Mouse (Mus musculus): ENCODE measurements around the gene Galnt14.

Gene Galnt14

GRCm38 (mm10) chr17:73668996-73669395, 41.3 kb downstream of the Galnt14 start:
- no peak for DNase-seq (ENCODE audit: low read depth, low spot score)

GRCm38 (mm10) chr17:73663237-73663636, 47.0 kb downstream of the Galnt14 start:
- no peak for DNase-seq (ENCODE audit: low read depth, low spot score)

DNA sequence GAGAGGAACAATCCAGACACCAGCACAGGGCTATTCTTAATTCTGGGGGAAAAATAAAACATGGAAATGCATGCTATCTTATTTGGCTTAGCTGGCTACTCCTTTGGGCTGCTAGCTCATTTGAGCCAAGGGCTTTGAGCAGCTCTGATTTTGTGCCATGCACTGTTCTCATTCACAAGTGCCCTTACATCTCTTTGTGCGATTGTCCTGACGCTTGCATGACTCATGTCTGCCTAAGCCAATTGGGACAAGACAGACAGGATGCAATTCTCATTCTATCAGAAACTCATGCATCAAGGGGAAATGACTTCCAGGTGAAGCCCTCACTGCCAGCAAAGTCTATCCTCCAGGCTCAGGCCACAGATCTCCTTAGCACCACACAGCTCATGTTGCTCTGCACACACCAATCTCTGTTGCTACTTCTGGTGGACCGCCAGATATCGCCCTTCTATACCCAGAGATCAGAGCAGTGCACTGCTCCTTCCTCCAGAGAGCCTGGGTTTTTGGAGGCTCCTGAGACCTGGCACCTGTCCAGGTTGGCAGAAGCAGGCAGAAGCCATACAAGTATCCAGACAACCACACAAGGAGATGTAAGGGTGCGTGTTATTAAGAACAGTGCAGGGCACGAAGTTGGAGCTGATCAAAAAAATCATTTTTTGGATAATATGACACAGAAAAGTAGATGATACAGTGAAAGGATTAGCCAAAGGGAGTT, 51.4 kb downstream of the Galnt14 start:
- no peak for DNase-seq (ENCODE audit: low read depth, low spot score)

GRCm38 (mm10) chr17:73656373-73656772, 53.9 kb downstream of the Galnt14 start:
- no peak for DNase-seq (ENCODE audit: low read depth, low spot score)

- no peak for DNase-seq (ENCODE audit: low read depth, low spot score)
Measured at GRCm38 (mm10) chr17:73654261-73654660, 56.0 kb downstream of the Galnt14 start.

GRCm38 (mm10) chr17:73649371-73649770, 60.9 kb downstream of the Galnt14 start:
- no peak for DNase-seq (ENCODE audit: low read depth, low spot score)

DNA sequence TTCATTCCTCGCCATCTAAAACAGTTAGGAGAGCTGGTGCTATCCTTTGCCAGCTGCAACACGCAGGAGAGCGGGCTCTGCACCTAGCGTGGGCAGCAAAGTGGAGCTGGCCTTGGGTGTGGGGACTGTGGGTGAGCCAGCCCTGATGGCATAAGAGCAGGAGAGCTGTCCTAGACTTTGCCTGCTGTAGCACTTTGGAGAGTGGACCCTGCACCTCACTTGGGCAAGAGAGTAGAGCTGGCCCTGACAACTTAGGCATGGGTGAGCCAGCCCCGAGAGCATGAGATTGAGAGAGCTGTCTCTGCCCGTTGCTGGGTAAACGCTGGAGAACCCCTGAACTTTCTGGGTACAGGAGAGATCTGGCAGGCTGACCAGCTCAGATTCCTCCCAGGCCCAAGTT, 68.6 kb downstream of the Galnt14 start:
- no peak for DNase-seq (ENCODE audit: low read depth, low spot score)

DNA sequence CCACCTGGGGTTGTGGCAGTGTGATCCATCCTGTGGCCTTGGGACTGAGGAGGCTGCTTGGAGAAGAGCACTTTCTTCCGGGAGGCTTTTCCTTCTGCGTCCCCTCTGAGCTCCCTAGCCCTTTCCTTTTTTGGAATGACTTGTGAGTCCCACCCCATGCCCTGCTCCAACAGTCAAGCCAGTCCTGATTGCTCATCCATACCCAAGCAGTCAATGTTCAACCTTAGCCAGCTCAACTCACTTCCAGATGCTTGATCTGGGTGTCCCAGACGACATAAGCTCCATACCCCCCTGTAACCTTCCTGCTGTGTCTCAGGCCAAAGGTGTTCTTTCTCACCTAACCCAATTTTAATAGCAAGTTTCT, 70.2 kb downstream of the Galnt14 start:
- DNase-seq (ENCODE audit: low read depth, low spot score), result no peak

DNA sequence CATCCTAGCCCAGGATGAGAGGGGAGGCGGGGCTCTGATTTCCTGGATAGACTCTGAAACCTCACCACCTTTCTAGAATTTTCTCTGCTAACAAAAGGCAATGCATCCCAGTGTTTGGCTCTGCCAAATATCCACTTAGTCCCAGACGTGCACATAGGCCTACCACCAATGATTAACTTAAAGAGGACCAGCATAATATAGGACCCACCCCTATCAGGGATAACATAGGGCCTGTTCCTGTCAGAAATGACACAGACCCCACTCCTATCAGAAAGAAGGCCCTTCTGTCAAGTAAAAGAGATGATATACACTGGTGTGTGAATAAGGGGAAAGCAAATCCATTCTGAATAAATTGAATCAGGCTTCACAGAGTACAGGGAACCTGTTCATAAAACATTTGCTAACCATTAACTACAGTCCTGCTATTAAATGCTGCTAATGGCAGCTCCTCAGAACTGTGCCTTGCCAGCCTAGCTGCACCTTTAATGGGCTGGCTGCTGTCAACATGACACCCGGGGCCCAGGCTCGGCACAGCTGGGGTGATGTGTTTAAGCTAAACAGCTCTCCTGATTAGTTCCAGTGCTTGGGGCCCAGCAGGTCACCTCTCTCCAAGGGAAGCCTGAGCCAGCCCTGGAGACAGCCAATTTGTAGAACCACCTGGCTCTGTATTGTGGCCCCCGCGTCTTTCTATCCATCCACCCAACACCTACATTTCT, 70.7 kb downstream of the Galnt14 start:
- DNase-seq (ENCODE audit: low read depth, low spot score), result peak; percentile 14

DNA sequence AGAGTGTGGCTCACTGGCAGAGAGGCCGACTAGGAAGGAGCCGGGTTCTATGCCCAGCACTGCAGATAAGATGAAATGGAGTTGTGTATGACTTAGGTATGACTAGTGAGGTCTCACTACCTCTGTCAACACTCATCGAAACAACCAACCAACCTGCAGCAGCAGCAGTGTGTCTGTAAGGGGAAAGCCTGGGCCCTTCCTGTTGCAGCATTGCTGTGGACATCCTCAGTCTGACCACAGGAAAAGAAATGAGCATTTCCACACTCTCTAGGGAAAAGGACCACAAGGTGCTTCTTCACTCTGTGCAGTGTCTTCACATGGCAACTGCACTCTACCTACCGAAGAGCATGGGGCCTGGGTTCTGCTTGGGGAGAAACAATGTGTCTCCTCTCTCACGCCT, 73.3 kb downstream of the Galnt14 start:
- DNase-seq (ENCODE audit: low read depth, low spot score), result no peak

GRCm38 (mm10) chr17:73634896-73635295, 75.4 kb downstream of the Galnt14 start:
- no peak for DNase-seq (ENCODE audit: low read depth, low spot score)

DNA sequence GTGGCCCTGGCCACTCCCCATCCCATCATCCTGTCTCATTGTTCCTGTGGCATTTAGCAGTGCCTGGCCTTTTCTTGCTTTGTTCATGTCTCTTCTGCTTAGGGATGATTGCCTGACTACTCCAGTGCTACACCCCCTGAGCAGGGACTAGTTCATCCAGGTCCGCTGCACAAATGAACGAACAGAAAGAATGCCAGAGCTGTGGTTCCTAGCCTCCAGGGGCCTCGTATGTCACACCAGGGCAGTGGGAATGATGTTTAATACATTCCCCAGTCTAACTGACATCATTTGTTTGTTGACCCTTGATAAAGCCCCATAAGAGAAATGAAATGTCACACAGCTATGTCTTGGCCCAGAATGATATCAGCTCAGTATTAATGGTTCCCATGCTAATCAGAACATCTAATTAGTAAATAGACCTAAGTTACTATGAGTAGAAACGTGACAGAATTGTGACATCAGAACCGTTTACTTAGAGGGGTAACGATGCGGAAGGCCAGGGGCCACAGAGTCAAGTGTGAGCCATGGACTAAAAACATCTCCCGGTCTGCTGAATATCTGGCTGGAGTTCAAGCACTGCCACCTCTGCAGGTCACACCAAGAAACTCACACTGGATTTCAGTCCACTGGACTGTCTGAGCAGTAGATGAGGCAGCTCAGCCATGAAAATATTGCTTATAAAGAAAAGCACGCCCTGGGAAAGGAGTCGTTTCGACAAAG, 76.1 kb downstream of the Galnt14 start:
- no peak for DNase-seq (ENCODE audit: low read depth, low spot score)

DNA sequence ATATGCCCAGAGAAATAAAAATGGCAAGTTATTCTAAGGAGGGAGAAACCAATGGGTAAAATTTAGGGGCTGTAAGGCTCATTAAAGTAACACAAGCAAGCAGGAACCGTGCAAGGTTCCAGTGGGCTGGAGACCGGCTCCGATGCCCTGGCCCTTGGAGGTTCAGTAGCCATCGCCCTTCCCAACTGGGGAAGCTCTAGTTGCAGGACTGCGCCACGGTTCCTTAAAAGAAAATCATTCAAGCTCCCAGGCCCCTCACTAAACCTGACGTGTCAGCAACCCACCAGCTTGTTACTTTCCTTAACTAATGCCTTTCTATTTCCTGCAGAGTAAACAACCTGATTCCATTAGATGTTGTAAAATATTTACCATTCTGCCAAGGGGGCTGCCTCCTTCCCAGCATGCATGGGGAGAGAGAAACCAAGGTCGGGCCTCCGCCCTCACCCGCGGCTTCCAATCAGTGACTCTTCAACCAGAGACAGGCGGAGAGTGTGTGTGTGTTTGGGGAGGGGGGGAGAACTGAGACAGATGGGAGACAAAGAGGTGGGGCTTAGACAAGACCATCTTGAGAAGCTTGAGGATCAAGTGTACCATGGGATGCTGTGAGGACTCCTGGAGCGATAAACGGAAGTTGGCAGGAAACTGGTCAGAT, 81.9 kb downstream of the Galnt14 start:
- no peak for DNase-seq (ENCODE audit: low read depth, low spot score)

DNA sequence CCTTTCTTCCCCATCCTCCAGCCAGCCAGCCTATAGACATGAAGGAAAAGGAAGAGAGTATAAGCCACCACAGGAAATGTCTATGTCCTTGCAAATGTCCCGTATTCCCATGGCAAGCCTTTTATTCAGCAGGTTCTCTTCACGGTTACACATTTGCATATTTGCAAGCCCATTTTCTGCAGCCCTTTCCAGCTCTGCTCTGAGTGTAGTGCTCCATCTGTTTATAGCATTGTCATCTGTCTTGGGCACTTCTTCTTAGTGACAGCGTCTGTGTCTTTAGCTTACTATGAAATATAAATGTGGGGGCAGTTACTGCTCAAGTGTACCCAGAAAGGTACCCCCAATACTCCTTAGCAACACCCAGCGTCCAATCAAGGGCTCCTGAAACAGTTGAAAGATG, 83.3 kb downstream of the Galnt14 start:
- DNase-seq (ENCODE audit: low read depth, low spot score), result no peak

GRCm38 (mm10) chr17:73620049-73620448, 90.2 kb downstream of the Galnt14 start:
- no peak for DNase-seq (ENCODE audit: low read depth, low spot score)

DNA sequence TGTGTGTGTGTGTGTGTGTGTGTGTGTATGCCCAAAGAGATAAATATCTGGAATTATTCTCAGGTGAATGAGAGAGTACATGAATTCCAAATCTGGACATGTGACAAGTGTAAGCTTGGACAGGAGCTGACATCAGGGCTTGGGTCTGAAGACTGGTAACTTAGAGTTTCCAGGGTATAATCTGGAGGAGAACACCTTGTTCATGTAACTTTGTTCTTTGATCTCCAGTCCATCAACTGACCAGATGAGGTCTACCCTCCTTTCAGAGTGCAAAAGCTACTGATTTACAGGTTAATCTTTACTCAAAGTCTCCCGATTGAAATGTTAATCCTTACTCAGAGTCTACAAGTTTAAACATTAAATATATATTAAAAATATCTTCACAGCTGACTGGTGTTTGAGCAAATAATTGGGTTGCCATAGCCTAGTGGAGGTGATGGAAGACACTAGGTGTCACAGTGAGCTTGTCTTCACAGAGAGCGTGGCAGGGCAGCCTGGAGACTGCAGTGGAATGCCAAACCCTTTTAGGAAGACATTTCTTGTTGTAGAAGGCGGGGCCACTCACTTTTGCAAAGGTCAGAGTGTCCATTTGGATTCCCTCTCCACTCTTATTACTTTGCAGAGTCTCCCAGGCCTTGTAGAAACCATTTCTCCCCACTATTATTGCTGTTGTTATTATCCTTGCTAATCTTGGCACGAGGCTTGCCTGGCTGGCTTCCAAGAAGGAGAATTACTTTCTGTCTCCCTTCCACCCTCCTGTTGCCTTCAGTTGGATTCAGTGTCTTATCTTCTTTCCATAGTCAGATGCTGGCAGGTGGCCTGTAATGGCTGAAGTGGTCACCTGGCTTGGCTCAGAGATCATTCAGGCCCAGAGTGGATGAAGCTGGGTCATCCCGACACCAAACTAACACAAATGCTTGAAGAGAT, 107.4 kb downstream of the Galnt14 start:
- no peak for DNase-seq (ENCODE audit: low read depth, low spot score)

DNA sequence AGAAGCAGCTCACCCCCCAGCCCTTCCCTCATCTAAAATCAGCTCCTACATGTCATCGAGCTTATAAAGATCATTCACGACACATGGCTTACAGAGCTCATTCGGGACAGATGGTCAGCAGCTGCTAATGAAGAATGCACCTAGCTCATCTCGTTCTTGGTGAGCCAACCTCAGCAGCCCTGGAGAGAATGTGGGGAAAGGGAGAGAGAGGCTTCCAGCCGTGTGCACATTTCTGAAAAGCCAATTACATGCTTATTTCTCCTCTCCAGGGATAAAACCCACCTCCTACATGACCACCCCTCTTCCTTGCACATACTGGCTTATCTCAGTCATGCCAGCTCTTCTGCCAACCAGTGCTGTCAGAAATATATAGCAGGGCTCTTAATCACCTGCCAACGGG, 110.3 kb downstream of the Galnt14 start:
- DNase-seq (ENCODE audit: low read depth, low spot score), result no peak

GRCm38 (mm10) chr17:73592081-73592480, 118.2 kb downstream of the Galnt14 start:
- no peak for DNase-seq (ENCODE audit: low read depth, low spot score)

DNA sequence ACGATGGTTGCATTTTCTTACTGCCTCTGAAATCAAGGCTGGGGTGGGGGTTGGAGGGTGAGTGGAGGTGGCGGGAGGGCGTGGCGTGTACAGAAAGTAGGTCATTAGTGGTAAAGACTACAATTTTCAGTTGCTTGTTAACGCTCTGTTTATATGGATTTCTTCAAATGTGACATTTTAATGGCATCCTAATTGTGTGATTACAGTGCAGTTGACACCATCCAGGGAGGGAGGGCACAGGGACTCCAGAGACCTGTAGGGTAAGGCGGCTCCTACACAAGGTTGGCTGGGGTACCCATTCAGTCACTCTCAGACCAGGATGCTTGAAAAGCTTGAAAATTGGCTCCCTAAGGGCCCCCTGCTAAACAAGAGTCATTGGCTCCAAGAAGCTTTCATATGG, 122.7 kb downstream of the Galnt14 start:
- no peak for DNase-seq (ENCODE audit: low read depth, low spot score)

- no peak for DNase-seq (ENCODE audit: low read depth, low spot score)
Measured at GRCm38 (mm10) chr17:73574186-73574585, 136.1 kb downstream of the Galnt14 start.

DNA sequence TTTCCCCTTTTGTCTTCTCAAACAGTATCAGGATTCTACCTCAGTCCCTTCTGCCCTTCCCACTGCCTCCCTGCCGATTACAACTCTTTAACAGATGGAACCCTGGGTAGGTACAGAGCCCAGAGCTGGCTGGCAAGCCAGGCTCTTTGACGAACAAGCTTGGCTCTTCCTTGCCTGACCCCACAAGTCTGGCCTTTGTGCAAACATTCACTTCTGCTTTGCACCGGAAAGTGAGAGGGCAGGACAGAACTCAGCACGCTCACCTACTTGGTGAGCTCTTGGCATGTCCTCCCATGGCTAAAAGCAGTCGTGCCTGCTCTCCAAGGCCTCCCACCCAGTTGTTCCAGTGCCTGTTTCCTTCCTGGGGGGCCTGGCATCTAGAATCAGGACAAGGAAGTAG, 137.4 kb downstream of the Galnt14 start:
- DNase-seq (ENCODE audit: low read depth, low spot score), result no peak

Measured in embryo, embryonic 11.5 days (tissue).